Mouse (Mus musculus): ENCODE measurements around the gene Tmod3.

DNA sequence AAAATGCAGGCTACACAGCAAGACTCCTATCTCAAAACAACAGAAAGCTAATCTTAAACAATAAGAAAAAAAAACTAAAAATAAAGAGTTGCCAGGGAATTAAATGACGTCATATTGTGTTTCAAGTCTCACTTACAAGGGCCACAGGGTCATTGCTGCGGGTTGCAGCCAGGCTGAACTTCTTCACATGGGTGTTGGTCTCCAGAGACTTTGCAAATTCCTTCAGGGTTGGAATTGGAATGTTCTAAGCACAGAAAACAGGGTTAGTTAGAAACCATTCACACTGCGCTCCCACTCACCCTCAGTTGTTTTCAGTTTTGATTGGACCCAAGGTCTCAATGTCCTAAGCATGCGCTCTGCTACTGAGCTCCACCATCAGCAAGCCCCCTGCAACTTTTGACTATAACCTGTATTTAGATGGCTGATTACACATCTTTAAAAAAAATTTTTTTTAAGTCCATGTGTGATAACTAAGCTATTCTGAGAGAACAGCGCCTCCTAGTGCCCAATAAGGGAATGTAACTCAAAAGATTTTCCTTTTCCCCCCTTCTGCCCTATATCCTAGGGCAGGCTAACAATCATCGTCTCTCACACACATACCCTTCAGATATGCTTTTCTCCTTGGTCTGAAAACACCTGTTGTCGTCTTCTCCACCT is 22.4 kb upstream of the Tmod3 start:
- TF ChIP-seq CTCF (IDR thresholded peaks at IDR 0.05; ENCODE audit: insufficient read depth, low read depth, low read length) (no peak), POLR2A (IDR thresholded peaks at IDR 0.05; ENCODE audit: insufficient read depth, low read depth, low read length) (no peak)
